Mouse (Mus musculus) spleen, adult 18-20 months (tissue): ENCODE measurements around the gene Mafg.

Experiments
- DNase-seq, 2 experiments: peaks; one replicate each; pipeline ENCODE4 v3.0.0; 2022; ENCODE audit warnings: mixed read lengths in 2 of 2

Gene Mafg

DNA sequence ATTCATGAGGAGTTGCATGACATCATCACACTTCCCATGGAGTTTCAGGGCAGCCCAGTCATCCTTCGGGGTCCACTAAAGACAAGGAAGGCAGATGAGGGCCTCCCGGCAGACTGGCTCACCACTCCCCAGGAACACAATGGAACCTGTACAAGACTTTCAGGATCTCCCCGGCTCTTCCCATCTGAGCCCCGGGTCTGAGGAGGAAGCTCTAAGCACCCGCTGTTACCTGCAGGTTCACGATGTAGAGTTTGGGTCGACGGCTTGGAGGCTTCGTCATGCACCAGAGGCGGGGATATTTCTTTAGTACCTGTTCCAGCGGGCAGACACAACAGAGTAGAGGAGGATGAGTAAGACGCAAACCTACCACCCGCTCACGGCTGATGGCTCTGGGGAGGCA is 13.2 kb downstream of the Mafg start:
- no peak for DNase-seq

GRCm38 (mm10) chr11:120618619-120619535 is 14.5 kb downstream of the Mafg start:
- no peak for DNase-seq

DNA sequence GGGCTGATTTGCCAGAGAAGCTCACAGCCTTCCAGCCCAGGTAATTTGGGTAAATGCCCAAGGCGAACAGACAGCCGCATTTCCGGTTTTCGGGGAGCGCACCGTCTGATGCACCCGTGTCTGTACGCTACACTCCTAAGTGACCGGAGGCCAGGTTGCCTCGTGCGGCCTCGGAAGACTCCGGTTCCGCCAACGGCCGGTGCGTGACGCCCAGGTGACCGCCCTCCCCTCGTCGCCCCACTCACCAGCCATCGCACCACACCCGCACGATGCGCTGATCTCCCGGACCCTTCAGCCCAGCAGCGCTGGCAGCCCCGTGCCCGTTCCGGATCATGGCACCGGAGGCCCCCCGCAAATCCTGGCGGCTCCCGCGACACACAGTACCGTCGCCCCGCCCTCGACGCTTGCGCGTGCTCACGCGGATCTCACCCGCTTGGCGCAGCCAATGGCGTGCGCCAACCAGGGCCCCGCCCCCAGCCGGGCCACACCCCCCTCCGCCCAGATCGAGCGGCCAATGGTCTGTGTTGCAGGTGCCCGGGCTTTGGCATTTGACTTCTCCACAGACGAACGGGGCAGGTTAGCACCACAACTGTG is 15.8 kb downstream of the Mafg start, which contains the start of gene Pcyt2:
TSS of gene Pcyt2 (minus strand) at position 418 of the 594 bp plus-strand sequence.
- peak; percentile 86 to 93 for DNase-seq

DNA sequence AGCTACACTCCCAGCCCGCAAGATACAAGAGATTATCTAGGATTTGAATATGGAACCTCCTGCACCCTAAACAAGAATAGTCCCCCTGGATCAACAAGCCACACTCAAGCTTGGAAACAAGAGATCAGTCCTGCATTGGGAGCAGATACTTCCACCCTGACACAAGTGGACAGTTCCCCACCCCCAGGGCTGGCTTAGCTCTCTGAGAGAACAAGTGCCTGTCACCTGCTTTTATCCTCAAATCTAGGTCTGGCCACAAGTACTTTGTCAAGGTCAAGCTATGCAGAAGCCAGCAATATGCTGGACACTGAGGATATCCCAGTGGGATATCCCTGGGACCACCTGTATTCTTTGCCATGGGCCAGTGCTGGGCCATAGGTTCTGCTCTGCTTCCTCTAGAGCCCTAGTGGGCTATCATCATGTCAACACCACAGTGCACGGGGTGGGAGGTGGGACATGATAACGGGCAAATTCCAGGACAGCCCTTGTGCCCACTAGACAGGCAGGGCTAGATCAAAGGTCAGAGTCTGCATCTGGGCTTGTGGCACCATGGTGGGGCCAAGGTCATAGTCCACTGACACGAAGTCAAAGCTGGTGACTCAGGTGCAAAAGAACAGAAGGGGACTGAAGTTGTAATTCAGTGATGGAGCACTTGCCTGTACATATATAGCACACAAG is 16.6 kb downstream of the Mafg start:
- no peak for DNase-seq

GRCm38 (mm10) chr11:120615606-120616203 is 17.7 kb downstream of the Mafg start:
- DNase-seq = no peak

DNA sequence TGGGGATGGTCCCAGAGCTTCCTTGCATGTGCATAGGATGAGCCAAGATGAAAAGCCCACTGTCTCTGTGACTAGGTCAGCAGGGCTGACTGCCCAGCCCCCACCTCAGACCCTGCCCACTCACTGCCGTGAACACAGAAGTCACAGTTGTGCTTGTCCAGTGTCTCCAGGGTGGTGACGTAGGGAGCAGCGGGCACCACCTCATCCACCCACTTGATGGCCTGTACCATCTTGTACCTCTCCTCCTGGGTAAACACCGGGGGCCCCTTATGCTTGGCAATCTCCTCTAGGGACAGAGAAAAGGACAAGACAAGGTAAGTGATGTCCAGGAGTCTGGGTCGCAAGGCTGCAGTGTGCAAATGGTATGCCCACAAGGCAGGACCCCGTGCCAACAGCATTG is 18.2 kb downstream of the Mafg start:
- DNase-seq = no peak

GRCm38 (mm10) chr11:120613976-120614375 is 19.4 kb downstream of the Mafg start:
- DNase-seq = no peak

DNA sequence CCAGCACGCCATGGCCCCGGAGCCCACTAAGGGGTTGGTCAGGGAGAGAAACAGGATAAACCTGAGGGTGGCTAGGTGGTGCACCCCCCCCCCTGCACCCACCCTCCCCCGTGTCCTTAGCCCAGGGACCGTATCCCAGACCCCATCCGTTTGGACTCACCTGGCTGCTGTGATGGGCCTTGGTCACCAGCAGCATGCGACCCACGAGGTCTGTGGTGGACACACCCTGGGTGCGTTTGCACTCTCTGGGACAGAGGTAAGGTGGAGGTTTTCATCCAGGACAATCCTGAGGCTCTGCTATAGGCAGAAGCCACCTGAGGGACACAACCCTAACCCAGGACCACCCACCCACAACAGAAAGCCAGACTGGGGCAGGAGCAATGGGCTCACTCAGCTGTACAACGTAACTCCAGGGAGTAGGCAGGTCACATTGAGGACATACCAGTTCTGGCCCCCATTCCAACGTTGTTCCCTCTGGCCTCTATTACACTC is 19.9 kb downstream of the Mafg start:
- no peak for DNase-seq

- peak; percentile 47 to 66 for DNase-seq
These were observed 20.6 kb downstream of the Mafg start for GRCm38 (mm10) chr11:120612763-120613162.

DNA sequence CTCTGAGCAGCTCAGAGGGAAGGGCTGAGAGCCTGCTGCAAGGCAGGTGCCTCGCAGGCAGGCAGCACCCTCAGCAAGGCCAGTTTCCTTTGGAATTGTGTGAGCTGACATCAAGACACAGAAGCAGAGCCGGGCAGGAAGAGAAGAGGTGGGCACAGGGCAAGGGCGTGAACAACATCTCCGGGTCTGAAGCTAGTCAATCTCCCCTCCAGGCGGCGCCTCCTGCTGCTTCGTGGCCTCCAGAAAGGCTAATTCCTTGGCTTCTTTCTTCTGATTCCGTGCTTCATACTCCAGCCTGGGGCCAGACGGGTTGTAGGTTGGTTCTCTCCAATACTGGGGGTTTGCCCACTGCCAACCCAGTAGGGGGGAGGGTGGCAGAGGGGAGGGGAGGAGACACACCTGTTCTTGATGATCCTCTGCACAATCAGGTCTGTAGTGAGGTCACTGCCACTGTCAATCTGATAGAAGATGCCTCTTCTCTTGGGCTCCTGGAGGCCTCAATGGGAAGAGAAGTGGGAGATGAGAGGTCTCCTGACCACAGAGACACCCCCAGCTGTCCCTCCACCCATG is 22.8 kb downstream of the Mafg start:
- DNase-seq = no peak

- DNase-seq = no peak
These were observed 24.1 kb downstream of the Mafg start for GRCm38 (mm10) chr11:120609250-120609649.

- no peak for DNase-seq
These were observed 25.0 kb downstream of the Mafg start, which contains the start of gene Npb for GRCm38 (mm10) chr11:120608241-120609034. TSS of gene Npb (plus strand) at chr11:120608477.

GRCm38 (mm10) chr11:120606764-120607163 is 26.6 kb downstream of the Mafg start:
- no peak for DNase-seq

DNA sequence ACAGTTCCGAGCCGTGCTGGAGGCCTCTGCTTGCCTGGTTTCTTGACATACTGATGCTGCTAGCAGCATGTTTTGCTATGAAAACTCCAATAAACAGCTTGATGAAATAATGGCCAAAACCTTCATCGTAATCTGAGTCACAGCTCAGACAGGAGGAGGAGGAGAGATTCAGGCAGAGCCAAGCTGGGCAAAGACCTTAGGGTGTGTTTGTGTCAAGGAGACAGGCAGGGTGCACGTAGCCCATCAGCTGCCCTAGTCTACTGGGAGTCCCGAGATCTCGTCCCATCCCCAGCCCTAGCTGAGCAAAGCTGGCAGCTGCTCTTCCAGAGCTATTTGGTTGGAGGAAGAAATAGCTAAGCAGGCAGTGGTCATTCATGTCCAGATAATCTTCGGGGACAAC is 27.7 kb downstream of the Mafg start:
- no peak for DNase-seq

DNA sequence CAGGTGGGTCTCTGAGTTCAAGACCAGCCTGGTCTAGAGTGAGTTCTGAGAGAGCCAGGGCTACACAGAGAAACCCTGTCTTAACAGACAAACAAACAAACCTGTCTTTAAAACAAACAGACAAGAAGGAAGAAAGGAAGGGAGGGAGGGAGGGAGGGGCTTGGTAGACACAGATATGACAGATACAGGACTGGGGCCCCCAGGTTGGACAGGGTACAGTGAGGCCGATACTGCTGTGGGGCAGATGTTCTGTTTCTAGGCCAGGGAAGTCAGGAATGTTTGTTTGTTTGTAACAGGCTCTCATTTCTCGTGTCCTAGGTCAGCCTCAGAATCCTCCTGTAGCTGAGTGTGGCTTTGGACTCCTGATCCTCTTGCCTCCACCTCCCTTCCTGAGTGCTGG is 29.9 kb downstream of the Mafg start:
- no peak for DNase-seq

DNA sequence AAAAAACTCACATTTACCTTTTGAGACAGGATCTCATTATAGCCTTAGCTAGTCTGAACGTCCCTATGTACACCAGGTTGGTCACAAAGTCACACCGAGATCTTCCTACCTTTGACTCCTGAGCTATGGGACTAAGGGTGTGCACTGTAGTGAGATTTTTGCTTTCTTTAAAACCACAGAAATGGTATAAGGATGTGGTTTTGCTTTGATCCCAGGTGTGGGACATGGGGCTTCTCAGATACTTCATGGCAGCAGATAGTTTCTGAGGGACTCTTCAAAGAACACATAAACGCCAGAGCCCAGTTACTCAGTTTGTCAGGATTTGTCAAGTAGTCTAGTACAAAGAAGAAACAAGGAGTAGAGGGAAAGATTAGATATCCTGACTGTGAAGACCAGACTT is 32.7 kb downstream of the Mafg start:
- no peak for DNase-seq

GRCm38 (mm10) chr11:120598990-120599549 is 34.3 kb downstream of the Mafg start:
- DNase-seq = no peak

DNA sequence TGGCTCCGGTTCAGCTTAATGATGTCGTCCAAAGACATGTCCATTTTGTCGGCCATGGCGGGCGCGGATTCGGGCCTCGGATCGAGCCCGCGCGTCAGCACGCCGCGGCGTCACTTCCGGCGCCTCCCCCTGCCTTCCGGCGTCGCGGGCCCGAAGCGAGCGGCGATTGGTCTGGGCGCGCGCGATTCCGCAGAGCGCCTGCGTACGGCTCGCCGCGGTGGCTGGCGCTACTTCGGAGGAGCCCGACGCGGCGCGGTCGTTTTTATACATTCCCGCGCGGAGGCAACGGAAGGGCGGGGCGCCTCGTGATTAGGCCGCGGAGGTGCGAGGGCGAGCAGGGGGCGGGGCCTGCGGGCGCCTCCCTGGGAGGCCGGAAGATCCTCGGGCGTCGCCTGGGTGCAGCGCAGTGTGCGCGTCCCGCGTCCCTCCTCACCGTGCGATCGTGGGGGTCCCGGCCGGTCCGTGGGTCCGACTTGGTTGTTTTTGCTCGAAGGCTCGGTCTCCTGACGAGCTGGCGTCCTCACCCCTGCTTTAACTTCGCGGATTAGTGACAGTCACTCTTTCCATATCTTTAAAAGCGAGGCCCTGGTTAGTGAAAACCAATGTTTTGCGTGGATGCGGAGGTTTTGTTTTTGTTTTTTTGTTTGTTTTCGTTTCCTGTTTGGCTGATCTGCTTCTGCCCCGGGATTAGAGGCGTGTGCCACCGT is 35.0 kb downstream of the Mafg start, which contains the start of the genes Alyref and Anapc11:
TSS of gene Alyref (minus strand) at position 83 of the 707 bp plus-strand sequence.
TSS of gene Anapc11 (plus strand) at position 139 of the 707 bp plus-strand sequence.
- peak; percentile 89 to 91 for DNase-seq

DNA sequence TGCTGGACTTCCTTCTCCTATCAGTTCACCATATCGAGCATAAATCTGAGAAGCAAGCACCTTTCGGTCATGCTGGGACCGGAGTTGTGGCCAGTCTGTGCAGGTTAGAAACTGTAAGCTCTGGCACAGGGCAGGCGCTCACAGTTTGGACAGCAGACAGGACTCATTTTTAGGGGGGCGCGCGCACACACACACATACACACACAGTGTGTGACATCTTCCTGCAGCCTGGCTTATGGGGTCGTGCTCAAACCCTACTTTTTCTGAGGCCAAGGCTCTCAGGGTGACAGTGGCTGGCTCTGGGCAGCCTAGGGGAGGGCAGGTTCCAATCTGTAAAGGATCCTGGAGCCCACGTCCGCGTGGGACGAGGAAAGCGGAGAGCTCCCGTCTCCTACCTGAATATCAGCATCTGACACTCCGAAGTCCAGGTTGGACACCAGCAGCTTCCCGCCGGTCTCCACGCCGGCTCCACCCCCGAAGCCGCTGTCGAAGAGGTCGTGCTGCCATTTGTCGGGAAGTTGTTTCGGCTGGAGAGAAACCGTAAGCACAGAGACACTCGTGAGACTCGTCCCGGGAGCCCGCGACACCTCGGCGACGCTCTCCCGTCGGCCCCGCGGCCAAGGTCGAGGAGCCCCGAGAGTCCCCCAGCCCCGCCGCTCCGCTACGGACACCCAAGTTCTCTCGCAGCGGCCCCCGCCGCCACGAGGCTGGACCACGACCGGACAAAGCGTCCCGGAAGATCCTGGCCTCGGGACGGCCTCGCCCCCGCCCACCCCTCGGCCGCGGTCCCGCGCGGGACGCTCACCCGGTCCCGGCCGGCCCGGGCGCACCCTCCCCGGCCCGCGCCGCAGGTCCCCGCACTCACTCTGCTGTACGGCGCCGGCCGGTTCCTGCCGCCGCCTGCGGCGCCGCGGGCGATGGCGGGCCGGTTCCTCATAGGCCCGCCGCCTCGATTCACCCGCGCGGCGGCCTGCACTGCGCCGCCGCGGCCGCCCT is 35.9 kb downstream of the Mafg start:
- DNase-seq = no peak
